Mouse (Mus musculus) lung, postnatal 0 days (tissue): ENCODE data around the gene Fuca1. TPM values are rescaled to one million over a fixed set of nuclear protein-coding genes. Genes with fewer than 3 reads are reported as not detected.
A peak's percentile ranks its signal among the peaks of the same experiment; 100 is the strongest.
"Not testable (repeated sequence)": the region's sequence is repeated elsewhere in the genome, so short reads cannot be mapped to it uniquely, and the experiment has no call there.

Experiments used
- ATAC-seq: fragments of 200-750 bp; cut with Nextera tagmentation; 2 replicates; pipeline ENCODE4 v1.8.0; 2017; ENCODE audit warnings: moderate library complexity
- DNase-seq: peaks from one replicate; pipeline ENCODE4 v3.0.0-alpha.2; 2016; ENCODE audit warnings: low spot score
- H3K27ac ChIP-seq: fragments of 300-500 bp; sonication (generic); 2 replicates; pipeline ENCODE4 v1.5.1; 2014; ENCODE audit warnings: antibody characterized with exemption, mild to moderate bottlenecking, low read length, mixed read lengths
- H3K27me3 ChIP-seq: fragments of 300-500 bp; sonication (generic); replicated peaks from 2 replicates; pipeline ENCODE4 v1.6.1; 2014; ENCODE audit warnings: low read length, mixed read lengths; ENCODE audit not compliant: insufficient read depth
- H3K36me3 ChIP-seq: fragments of 300-500 bp; sonication (generic); 2 replicates; pipeline ENCODE4 v1.6.1; 2014; ENCODE audit warnings: low read length, mixed read lengths; ENCODE audit not compliant: insufficient read depth
- H3K4me1 ChIP-seq: fragments of 300-500 bp; sonication (generic); 2 replicates; pipeline ENCODE4 v1.6.1; 2014; ENCODE audit warnings: antibody characterized with exemption, low read depth, low read length, mixed read lengths; ENCODE audit not compliant: insufficient read depth
- H3K4me2 ChIP-seq: fragments of 300-500 bp; sonication (generic); replicated peaks from 2 replicates; pipeline ENCODE4 v1.6.1; 2014; ENCODE audit warnings: low read depth, mild to moderate bottlenecking, low read length, moderate library complexity, mixed read lengths
- H3K4me3 ChIP-seq: fragments of 300-500 bp; sonication (generic); 2 replicates; pipeline ENCODE4 v1.5.1; 2014; ENCODE audit warnings: low read depth, low read length
- H3K9ac ChIP-seq: fragments of 300-500 bp; sonication (generic); replicated peaks from 2 replicates; pipeline ENCODE4 v1.6.1; 2014; ENCODE audit warnings: low read depth, mild to moderate bottlenecking
- H3K9me3 ChIP-seq: fragments of 300-500 bp; sonication (generic); 2 replicates; pipeline ENCODE4 v1.6.1; 2016; ENCODE audit warnings: low read length, mixed read lengths
- CTCF ChIP-seq: IDR thresholded peaks from 2 replicates; pipeline ENCODE4 v1.5.1; 2016; ENCODE audit warnings: antibody characterized with exemption, mild to moderate bottlenecking
- EP300 ChIP-seq: IDR thresholded peaks from 2 replicates; pipeline ENCODE4 v1.6.1; 2016; ENCODE audit warnings: antibody characterized with exemption, mild to moderate bottlenecking, control low read depth
- WGBS: fragments of 180-500 bp; shearing (Covaris S2); extraction: QIAGEN DNeasy Blood & Tissue Kit; methylation state at CpG from one replicate; pipeline ENCODE4 v1.1.7; 2014; 5-methylcytosine and 5-hydroxymethylcytosine counted together
- polyA plus RNA-seq: library from polyadenylated mRNA; unstranded; fragments of >200 nt; fragmentation: Nextera tagmentation; extraction: Ambion mirVana; gene quantifications from 2 replicates; pipeline ENCODE4 v1.2.1, GENCODE M21; 2015

Fuca1 gene
- polyA plus RNA-seq, 1 experiment from 2014 or later, result 131 TPM

DNA sequence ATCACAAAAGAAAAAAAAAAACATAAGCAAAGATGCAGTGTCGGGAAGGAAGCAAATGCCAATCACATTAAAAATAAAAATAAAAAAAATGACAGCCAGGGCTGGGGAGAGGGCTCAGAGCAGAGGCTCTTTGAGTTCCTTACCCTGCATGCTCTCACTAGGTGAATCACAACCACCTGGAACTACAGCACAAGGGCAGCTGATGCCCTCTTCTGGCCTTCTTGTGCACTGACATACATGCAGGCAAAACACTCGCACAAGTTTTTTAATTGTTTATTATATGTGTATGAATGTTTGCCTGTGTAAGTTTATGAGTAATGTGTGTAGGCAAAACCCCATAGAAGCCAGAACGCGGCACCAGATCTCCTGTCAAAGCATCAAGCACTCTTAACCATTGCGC is 11.3 kb downstream of the Fuca1 start:
- no peaks in the 10 kb centered on the region for H3K27me3 ChIP-seq
- ATAC-seq, result peak; percentile 62
- H3K4me1 ChIP-seq, result no peaks in the 10 kb centered on the region
- H3K27ac ChIP-seq, result no peak overlapping the region
- H3K4me3 ChIP-seq, result no peak overlapping the region
- TF ChIP-seq CTCF, result peak; percentile 82
- TF ChIP-seq EP300, result no peak
- H3K36me3 ChIP-seq, result peaks cover 10% of the 10 kb centered on the region; the same call in 1 of the 2 replicates
- no peak overlapping the region for H3K4me2 ChIP-seq
- no peaks in the 10 kb centered on the region for H3K9me3 ChIP-seq
- WGBS, result 54% methylated on average over 5 of the region's 5 CpGs
- H3K9ac ChIP-seq, result no peak overlapping the region
- peak; percentile 72 for DNase-seq

DNA sequence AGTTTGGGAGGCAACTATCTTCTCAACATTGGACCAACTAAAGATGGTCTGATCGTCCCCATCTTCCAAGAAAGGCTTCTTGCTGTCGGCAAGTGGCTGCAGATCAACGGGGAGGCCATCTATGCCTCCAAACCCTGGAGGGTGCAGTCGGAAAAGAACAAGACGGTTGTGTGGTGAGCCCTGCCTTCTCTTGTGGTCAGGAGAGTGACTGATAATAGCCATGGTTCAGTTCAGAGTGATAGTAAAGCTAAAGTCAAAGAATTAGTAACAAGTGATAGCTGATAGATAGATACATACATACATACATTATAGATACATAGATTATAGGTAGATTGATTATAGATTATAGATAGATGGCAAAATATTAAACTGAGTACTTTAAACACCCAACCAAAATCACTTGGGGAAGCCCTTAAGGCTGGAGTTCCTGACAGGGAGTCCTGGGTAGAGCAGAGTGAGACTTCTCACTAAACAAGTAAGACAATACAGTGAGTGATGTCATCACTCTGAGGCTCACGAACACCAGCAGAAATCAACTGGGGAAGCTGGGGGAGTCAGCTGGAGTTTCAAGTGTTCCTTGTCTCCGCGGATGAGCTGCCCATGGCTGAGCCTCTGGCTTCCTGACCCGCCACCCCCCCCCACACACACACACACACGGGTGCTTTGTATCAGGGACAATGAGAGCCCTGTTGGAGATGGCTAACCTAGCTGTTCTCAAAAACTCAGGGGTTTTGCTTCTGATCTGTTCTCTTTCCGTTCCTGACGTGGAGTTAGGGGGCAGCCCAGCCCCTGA is 14.4 kb downstream of the Fuca1 start:
- DNase-seq (no peak), ATAC-seq (no peak)
- H3K9ac ChIP-seq, result no peak overlapping the region
- no peak overlapping the region for H3K4me2 ChIP-seq
- peaks cover 6% of the 10 kb centered on the region; the same call in 1 of the 2 replicates for H3K36me3 ChIP-seq
- H3K4me1 ChIP-seq, result no peaks in the 10 kb centered on the region
- no peak overlapping the region for H3K27ac ChIP-seq
- WGBS, result 57% methylated on average over 12 of the region's 12 CpGs
- H3K27me3 ChIP-seq, result no peaks in the 10 kb centered on the region
- TF ChIP-seq EP300 (no peak), CTCF (no peak)
- H3K9me3 ChIP-seq, result no peaks in the 10 kb centered on the region
- H3K4me3 ChIP-seq, result no peak overlapping the region

- DNase-seq (peak; percentile 21), ATAC-seq (peak; percentile 43; the same call in 1 of the 2 replicates)
- Histone ChIP-seq H3K27me3 (no peaks in the 10 kb centered on the region), H3K4me2 (no peak overlapping the region), H3K4me1 (no peaks in the 10 kb centered on the region), H3K9ac (no peak overlapping the region), H3K4me3 (no peak overlapping the region), H3K9me3 (no peaks in the 10 kb centered on the region), H3K27ac (no peak overlapping the region), H3K36me3 (peaks cover 6% of the 10 kb centered on the region; the same call in 1 of the 2 replicates)
- 54% methylated on average over 5 of the region's 5 CpGs for WGBS
- TF ChIP-seq CTCF (no peak), EP300 (no peak)
Observed at GRCm38 (mm10) chr4:135935502-135935901, 15.0 kb downstream of the Fuca1 start.

DNA sequence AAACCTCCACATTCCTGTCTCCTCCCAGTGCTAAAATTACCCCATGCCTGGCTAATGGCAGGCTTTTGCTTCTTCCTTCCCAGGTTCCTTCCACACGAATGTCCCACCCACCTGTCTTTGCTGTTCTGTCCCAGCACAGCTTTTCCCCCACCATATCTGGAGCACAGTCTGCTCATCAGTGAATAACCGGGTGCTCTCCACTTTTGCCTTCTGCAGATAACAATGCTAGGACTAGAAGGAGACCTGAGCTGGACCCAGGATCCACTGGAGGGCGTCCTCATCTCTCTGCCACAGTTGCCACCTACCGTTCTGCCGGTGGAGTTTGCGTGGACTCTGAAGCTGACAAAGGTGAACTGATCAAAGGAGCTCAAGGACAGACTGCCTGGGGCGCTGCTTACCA is 18.3 kb downstream of the Fuca1 start:
- no peaks in the 10 kb centered on the region for H3K27me3 ChIP-seq
- H3K4me1 ChIP-seq, result no peaks in the 10 kb centered on the region
- ATAC-seq (no peak), DNase-seq (no peak)
- WGBS, result 88% methylated on average over 7 of the region's 7 CpGs
- no peaks in the 10 kb centered on the region for H3K9me3 ChIP-seq
- H3K36me3 ChIP-seq, result no peaks in the 10 kb centered on the region; the same call in 1 of the 2 replicates
- H3K27ac ChIP-seq, result no peak overlapping the region
- TF ChIP-seq EP300, result no peak
- TF ChIP-seq CTCF, result no peak
- no peak overlapping the region for H3K4me3 ChIP-seq
- H3K4me2 ChIP-seq, result no peak overlapping the region
- H3K9ac ChIP-seq, result no peak overlapping the region

GRCm38 (mm10) chr4:135941026-135941425 is 20.5 kb downstream of the Fuca1 start:
- not testable (repeated sequence) for H3K27me3 ChIP-seq, DNase-seq, H3K4me3 ChIP-seq, H3K4me1 ChIP-seq, H3K9ac ChIP-seq, H3K4me2 ChIP-seq, H3K9me3 ChIP-seq, H3K36me3 ChIP-seq, H3K27ac ChIP-seq, ATAC-seq
- TF ChIP-seq CTCF, result peak; percentile 55
- 83% methylated on average over 8 of the region's 8 CpGs for WGBS

DNA sequence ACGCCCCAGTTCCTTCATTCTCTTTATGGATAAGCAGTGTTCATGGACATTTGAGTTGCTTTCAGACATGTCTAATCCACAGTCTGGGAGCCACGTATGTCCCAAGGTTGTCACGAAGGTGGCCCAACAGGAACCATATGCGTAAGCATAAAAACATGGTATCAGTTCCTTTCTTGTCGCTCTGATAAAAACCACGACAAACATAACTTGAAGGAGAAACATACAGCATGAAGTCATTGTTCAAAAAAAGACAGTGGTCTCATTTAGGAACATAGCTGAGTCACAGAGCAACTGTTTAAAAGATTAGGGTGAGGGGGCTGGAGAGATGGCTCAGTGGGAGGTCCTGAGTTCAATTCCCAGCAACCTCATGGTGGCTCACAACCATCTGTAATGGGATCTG is 21.7 kb downstream of the Fuca1 start:
- TF ChIP-seq CTCF, result no peak
- TF ChIP-seq EP300, result no peak
- DNase-seq (no peak), ATAC-seq (no peak)
- Histone ChIP-seq H3K4me2 (no peak overlapping the region), H3K27me3 (no peaks in the 10 kb centered on the region), H3K4me3 (no peak overlapping the region), H3K4me1 (peaks cover 9% of the 10 kb centered on the region; the same call in 1 of the 2 replicates), H3K9ac (no peak overlapping the region), H3K36me3 (no peaks in the 10 kb centered on the region; the same call in 1 of the 2 replicates), H3K9me3 (no peaks in the 10 kb centered on the region), H3K27ac (no peak overlapping the region)
- 69% methylated on average over 6 of the region's 6 CpGs for WGBS
